Mouse (Mus musculus) frontal cortex, postnatal 25 days (tissue): ENCODE data around the gene Sec14l1.

Source experiments
- DNase-seq, 2 experiments: peaks; one replicate each; pipeline ENCODE4 v3.0.0; 2022; ENCODE audit warnings: low spot score in 2 of 2

Sec14l1 gene

GRCm38 (mm10) chr11:117127931-117128548 lies 13.1 kb downstream of the Sec14l1 start:
- DNase-seq, result no peak

- no peak for DNase-seq
These were observed 14.5 kb downstream of the Sec14l1 start for GRCm38 (mm10) chr11:117129473-117129872.

GRCm38 (mm10) chr11:117130068-117130467 lies 15.1 kb downstream of the Sec14l1 start:
- DNase-seq, result no peak

- no peak for DNase-seq
These were observed 15.9 kb downstream of the Sec14l1 start for GRCm38 (mm10) chr11:117130888-117131287.

- DNase-seq, result no peak
These were observed 16.5 kb downstream of the Sec14l1 start for GRCm38 (mm10) chr11:117131450-117131849.

- DNase-seq, result no peak
These were observed 19.9 kb downstream of the Sec14l1 start for GRCm38 (mm10) chr11:117134776-117135387.

GRCm38 (mm10) chr11:117135457-117136290 lies 20.7 kb downstream of the Sec14l1 start:
- DNase-seq, result no peak

GRCm38 (mm10) chr11:117136880-117137279 lies 21.9 kb downstream of the Sec14l1 start:
- DNase-seq, result no peak

GRCm38 (mm10) chr11:117138213-117138761 lies 23.3 kb downstream of the Sec14l1 start:
- no peak for DNase-seq

- no peak for DNase-seq
These were observed 24.0 kb downstream of the Sec14l1 start for GRCm38 (mm10) chr11:117138795-117139463.

- DNase-seq, result no peak
These were observed 26.5 kb downstream of the Sec14l1 start for GRCm38 (mm10) chr11:117141376-117142001.

- DNase-seq, result no peak
These were observed 27.5 kb downstream of the Sec14l1 start for GRCm38 (mm10) chr11:117142507-117142906.

GRCm38 (mm10) chr11:117145451-117146117 lies 30.6 kb downstream of the Sec14l1 start:
- no peak for DNase-seq

- no peak for DNase-seq
These were observed 31.1 kb downstream of the Sec14l1 start for GRCm38 (mm10) chr11:117146118-117146506.

- no peak for DNase-seq
These were observed 32.0 kb downstream of the Sec14l1 start for GRCm38 (mm10) chr11:117146776-117147536.

GRCm38 (mm10) chr11:117148893-117149685 lies 34.1 kb downstream of the Sec14l1 start:
- DNase-seq, result no peak

- no peak for DNase-seq
These were observed 35.5 kb downstream of the Sec14l1 start for GRCm38 (mm10) chr11:117150467-117150966.

GRCm38 (mm10) chr11:117151461-117151860 lies 36.5 kb downstream of the Sec14l1 start:
- DNase-seq, result no peak

GRCm38 (mm10) chr11:117152541-117152940 lies 37.6 kb downstream of the Sec14l1 start:
- no peak for DNase-seq
